Mouse (Mus musculus) intestine, embryonic 16.5 days (tissue): ENCODE measurements around the gene Gpm6b. TPM values are rescaled to one million over a fixed set of nuclear protein-coding genes. Genes with fewer than 3 reads are reported as not detected.

Experiments used
- ATAC-seq: fragments of 200-750 bp; cut with Nextera tagmentation; 2 replicates; pipeline ENCODE4 v1.8.0; 2017; ENCODE audit warnings: moderate TSS enrichment, moderate library complexity
- H3K27ac ChIP-seq: fragments of 300-500 bp; sonication (generic); 2 replicates; pipeline ENCODE4 v1.5.1; 2014; ENCODE audit warnings: mild to moderate bottlenecking, low read length
- H3K27me3 ChIP-seq: fragments of 300-500 bp; sonication (generic); replicated peaks from 2 replicates; pipeline ENCODE4 v1.6.1; 2014; ENCODE audit warnings: low read length, control low read depth, mixed read lengths; ENCODE audit not compliant: control insufficient read depth, insufficient read depth
- H3K36me3 ChIP-seq: fragments of 300-500 bp; sonication (generic); 2 replicates; pipeline ENCODE4 v1.6.1; 2014; ENCODE audit warnings: low read length, control low read depth; ENCODE audit not compliant: control insufficient read depth, insufficient read depth
- H3K4me1 ChIP-seq: fragments of 300-500 bp; sonication (generic); 2 replicates; pipeline ENCODE4 v1.6.1; 2014; ENCODE audit warnings: low read length, control low read depth, mixed read lengths; ENCODE audit not compliant: control insufficient read depth, insufficient read depth
- H3K4me2 ChIP-seq: fragments of 300-500 bp; sonication (generic); 2 replicates; pipeline ENCODE4 v1.6.1; 2014; ENCODE audit warnings: low read depth, low read length, control low read depth
- H3K4me3 ChIP-seq: fragments of 300-500 bp; sonication (generic); 2 replicates; pipeline ENCODE4 v1.5.1; 2014; ENCODE audit warnings: mild to moderate bottlenecking, low read length
- H3K9ac ChIP-seq: fragments of 300-500 bp; sonication (generic); 2 replicates; pipeline ENCODE4 v1.6.1; 2014; ENCODE audit warnings: low read depth, low read length
- H3K9me3 ChIP-seq: fragments of 300-500 bp; sonication (generic); 2 replicates; pipeline ENCODE4 v1.6.1; 2016; ENCODE audit warnings: low read length, control low read depth; ENCODE audit not compliant: control insufficient read depth
- WGBS: fragments of 180-500 bp; shearing (Covaris S2); extraction: QIAGEN DNeasy Blood & Tissue Kit; methylation state at CpG from one replicate; pipeline ENCODE4 v1.1.7; 2014; 5-methylcytosine and 5-hydroxymethylcytosine counted together
- polyA plus RNA-seq: library from polyadenylated mRNA; unstranded; fragments of >200 nt; fragmentation: Nextera tagmentation; extraction: Ambion mirVana; gene quantifications from 2 replicates; pipeline ENCODE4 v1.2.1, GENCODE M21; 2015

The Gpm6b gene
- polyA plus RNA-seq, 1 experiment from 2014 or later, result 19.6 TPM

- Histone ChIP-seq H3K27ac (no peak overlapping the region), H3K4me3 (no peak overlapping the region), H3K4me2 (no peak overlapping the region), H3K9ac (no peak overlapping the region), H3K4me1 (no peaks in the 10 kb centered on the region), H3K27me3 (peaks cover 3% of the 10 kb centered on the region; the same call in 1 of the 2 replicates), H3K36me3 (no peaks in the 10 kb centered on the region), H3K9me3 (no peaks in the 10 kb centered on the region)
- WGBS, result 83% methylated on average over 6 of the region's 6 CpGs
- ATAC-seq, result no peak
These were observed 8.0 kb upstream of the Gpm6b start for GRCm38 (mm10) chrX:166230515-166231267.

- Histone ChIP-seq H3K9ac (no peak overlapping the region), H3K4me1 (no peaks in the 10 kb centered on the region), H3K4me2 (no peak overlapping the region), H3K27me3 (peaks cover 14% of the 10 kb centered on the region), H3K9me3 (no peaks in the 10 kb centered on the region), H3K4me3 (no peak overlapping the region), H3K36me3 (no peaks in the 10 kb centered on the region), H3K27ac (no peak overlapping the region)
- ATAC-seq, result no peak
- WGBS, result 53% methylated on average over 2 of the region's 2 CpGs
These were observed 2.6 kb upstream of the Gpm6b start for GRCm38 (mm10) chrX:166236131-166236530.

GRCm38 (mm10) chrX:166239520-166239919 is 809 bp downstream of the Gpm6b start:
- peaks cover 12% of the 10 kb centered on the region; the same call in 1 of the 2 replicates for H3K27me3 ChIP-seq

GRCm38 (mm10) chrX:166240751-166241150 is 2.0 kb downstream of the Gpm6b start:
- ATAC-seq, result no peak
- Histone ChIP-seq H3K4me2 (no peak overlapping the region), H3K27ac (no peak overlapping the region), H3K4me3 (no peak overlapping the region), H3K9me3 (no peaks in the 10 kb centered on the region), H3K4me1 (no peaks in the 10 kb centered on the region), H3K36me3 (no peaks in the 10 kb centered on the region), H3K27me3 (peaks cover 15% of the 10 kb centered on the region; the same call in 1 of the 2 replicates), H3K9ac (no peak overlapping the region)
- WGBS, result 68% methylated on average over 7 of the region's 7 CpGs

More at GRCm38 (mm10) chrX:166239520-166239919, 809 bp downstream of the Gpm6b start:
- Histone ChIP-seq H3K9ac (peak overlapping the region; percentile 63), H3K4me3 (peak overlapping the region; percentile 58), H3K36me3 (no peaks in the 10 kb centered on the region), H3K9me3 (no peaks in the 10 kb centered on the region), H3K4me2 (peak overlapping the region; percentile 86), H3K27ac (no peak overlapping the region), H3K4me1 (no peaks in the 10 kb centered on the region)
- ATAC-seq, result peak; percentile 19; the same call in 1 of the 2 replicates
- WGBS, result 20% methylated on average over 13 of the region's 13 CpGs

GRCm38 (mm10) chrX:166243261-166243885 is 4.7 kb downstream of the Gpm6b start:
- no peak overlapping the region for H3K4me2 ChIP-seq
- no peaks in the 10 kb centered on the region for H3K4me1 ChIP-seq
- H3K36me3 ChIP-seq, result no peaks in the 10 kb centered on the region
- H3K9ac ChIP-seq, result no peak overlapping the region
- no peak overlapping the region for H3K27ac ChIP-seq
- H3K4me3 ChIP-seq, result no peak overlapping the region
- H3K9me3 ChIP-seq, result no peaks in the 10 kb centered on the region
- ATAC-seq, result no peak
- H3K27me3 ChIP-seq, result peaks cover 11% of the 10 kb centered on the region; the same call in 1 of the 2 replicates
- WGBS, result 58% methylated on average over 4 of the region's 4 CpGs

GRCm38 (mm10) chrX:166271489-166271888 is 32.8 kb downstream of the Gpm6b start:
- 32% methylated on average over 1 of the region's 1 CpGs for WGBS
- no peaks in the 10 kb centered on the region for H3K9me3 ChIP-seq
- H3K4me3 ChIP-seq, result no peak overlapping the region
- no peak overlapping the region for H3K27ac ChIP-seq
- no peak overlapping the region for H3K4me2 ChIP-seq
- H3K4me1 ChIP-seq, result no peaks in the 10 kb centered on the region
- no peaks in the 10 kb centered on the region for H3K36me3 ChIP-seq
- ATAC-seq, result no peak
- H3K9ac ChIP-seq, result no peak overlapping the region
- H3K27me3 ChIP-seq, result 0 out of 2 replicates have a peak, but pooled peaks cover 2% of the 10 kb centered on the region

GRCm38 (mm10) chrX:166272646-166273045 is 33.9 kb downstream of the Gpm6b start:
- no peak for ATAC-seq
- 0 out of 2 replicates have a peak, but pooled peaks cover 2% of the 10 kb centered on the region for H3K27me3 ChIP-seq
- no peak overlapping the region for H3K27ac ChIP-seq
- no peaks in the 10 kb centered on the region for H3K9me3 ChIP-seq
- H3K4me2 ChIP-seq, result no peak overlapping the region
- no peaks in the 10 kb centered on the region for H3K4me1 ChIP-seq
- no peak overlapping the region for H3K9ac ChIP-seq
- H3K4me3 ChIP-seq, result no peak overlapping the region
- H3K36me3 ChIP-seq, result no peaks in the 10 kb centered on the region
- WGBS, result 69% methylated on average over 6 of the region's 6 CpGs

- WGBS, result 71% methylated on average over 1 of the region's 1 CpGs
- Histone ChIP-seq H3K27me3 (0 out of 2 replicates have a peak, but pooled peaks cover 2% of the 10 kb centered on the region), H3K9me3 (no peaks in the 10 kb centered on the region)
These were observed 41.1 kb downstream of the Gpm6b start for GRCm38 (mm10) chrX:166279861-166280260.

GRCm38 (mm10) chrX:166286760-166287483 is 48.2 kb downstream of the Gpm6b start:
- Histone ChIP-seq H3K36me3 (no peaks in the 10 kb centered on the region), H3K4me2 (no peak overlapping the region), H3K9me3 (no peaks in the 10 kb centered on the region), H3K9ac (no peak overlapping the region), H3K27ac (no peak overlapping the region), H3K4me3 (no peak overlapping the region), H3K27me3 (peaks cover 5% of the 10 kb centered on the region; the same call in 1 of the 2 replicates), H3K4me1 (no peaks in the 10 kb centered on the region)
- 57% methylated on average over 9 of the region's 9 CpGs for WGBS
- ATAC-seq, result no peak

More at GRCm38 (mm10) chrX:166279861-166280260, 41.1 kb downstream of the Gpm6b start:
- H3K9ac ChIP-seq, result no peak overlapping the region
- no peaks in the 10 kb centered on the region for H3K36me3 ChIP-seq
- H3K27ac ChIP-seq, result no peak overlapping the region; the same call in 1 of the 2 replicates
- no peak overlapping the region for H3K4me2 ChIP-seq
- ATAC-seq, result no peak
- no peaks in the 10 kb centered on the region for H3K4me1 ChIP-seq
- H3K4me3 ChIP-seq, result no peak overlapping the region
